Mouse (Mus musculus) fibroblast of lung, adult 2 months (primary cell): ENCODE measurements around the gene Abcc4.
"Not testable (repeated sequence)": the region's sequence is repeated elsewhere in the genome, so short reads cannot be mapped to it uniquely, and the experiment has no call there.

ENCODE experiments used
- DNase-seq: peaks from one replicate; pipeline ENCODE4 v3.0.0-alpha.2; 2011; ENCODE audit warnings: low read depth

Abcc4 gene

DNA sequence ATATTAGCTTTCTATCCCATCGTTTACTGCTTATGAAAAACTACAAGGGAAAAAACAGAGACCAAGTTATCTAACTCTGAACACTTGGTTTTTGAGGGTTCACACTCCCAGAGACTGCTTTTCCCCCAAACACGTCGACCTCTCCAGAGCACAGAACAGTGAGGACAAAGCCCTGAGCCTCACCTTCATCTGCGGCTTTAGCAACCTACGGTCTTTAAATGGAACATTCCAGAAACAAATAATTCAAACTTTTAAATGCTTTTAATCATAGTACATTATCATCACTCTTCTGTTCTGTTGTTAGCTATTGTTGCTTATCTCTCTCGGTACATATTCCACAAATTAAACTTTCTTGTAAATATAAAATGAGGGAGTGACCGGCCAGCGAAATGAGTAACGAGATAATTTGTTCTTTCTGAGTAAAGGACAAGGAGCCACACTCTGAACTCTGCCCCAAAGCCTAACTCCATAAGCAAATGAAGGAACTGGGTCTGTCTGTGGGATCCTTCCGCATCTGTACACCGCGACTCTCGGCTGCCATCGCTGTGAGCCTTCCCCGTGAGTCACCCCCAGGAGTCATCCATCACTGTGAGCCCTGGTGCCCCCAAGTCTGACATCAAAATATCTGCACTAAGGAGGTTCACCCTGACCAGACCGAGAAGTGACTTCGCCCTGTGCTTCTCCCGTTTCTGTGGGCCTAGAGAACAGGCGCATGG lies 126.8 kb downstream of the Abcc4 start:
- DNase-seq = no peak

DNA sequence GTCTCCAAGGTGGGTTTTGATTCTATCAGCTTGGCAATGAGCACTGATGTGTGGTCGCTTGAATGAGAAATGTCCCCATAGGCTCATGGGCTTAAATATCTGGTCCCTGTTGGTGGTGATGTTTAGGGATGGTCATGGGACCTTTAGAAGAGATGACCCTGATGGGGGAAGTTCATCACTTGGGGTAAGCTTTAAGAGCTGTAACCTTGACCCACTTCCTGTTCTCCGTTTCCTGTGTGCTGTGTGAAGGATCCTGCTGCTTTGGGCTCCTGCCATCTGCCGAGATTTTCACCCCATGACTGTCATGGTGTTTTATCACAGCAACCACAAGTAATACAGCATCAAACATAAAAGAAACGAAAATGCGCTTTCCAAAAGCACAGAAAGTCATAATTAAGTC lies 128.1 kb downstream of the Abcc4 start:
- no peak for DNase-seq

DNA sequence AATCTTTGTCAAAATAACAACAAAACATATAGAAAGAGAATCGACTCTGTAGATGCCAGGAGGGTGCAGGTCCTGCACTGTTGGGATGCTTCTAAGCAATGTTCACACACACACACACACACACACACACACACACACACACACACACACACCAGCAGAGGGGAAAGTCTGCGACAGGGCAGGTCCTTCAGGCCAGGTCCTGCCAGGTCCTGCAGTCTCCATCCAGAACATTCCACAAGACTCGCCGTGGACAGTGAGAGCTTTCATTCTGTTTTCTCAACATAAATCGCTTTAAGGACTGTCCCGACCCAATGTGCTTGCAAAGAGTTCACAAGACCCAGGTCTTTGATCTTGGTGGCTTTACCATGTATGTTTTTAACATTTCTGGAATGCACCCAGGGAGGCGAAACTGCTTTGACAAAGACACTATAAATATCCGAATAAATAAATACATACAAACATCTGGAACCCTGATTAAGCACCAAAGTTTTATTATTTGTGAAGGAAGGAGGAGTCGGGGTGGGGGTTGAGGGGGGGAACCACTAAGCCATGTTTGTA lies 133.3 kb downstream of the Abcc4 start:
- DNase-seq = no peak

DNA sequence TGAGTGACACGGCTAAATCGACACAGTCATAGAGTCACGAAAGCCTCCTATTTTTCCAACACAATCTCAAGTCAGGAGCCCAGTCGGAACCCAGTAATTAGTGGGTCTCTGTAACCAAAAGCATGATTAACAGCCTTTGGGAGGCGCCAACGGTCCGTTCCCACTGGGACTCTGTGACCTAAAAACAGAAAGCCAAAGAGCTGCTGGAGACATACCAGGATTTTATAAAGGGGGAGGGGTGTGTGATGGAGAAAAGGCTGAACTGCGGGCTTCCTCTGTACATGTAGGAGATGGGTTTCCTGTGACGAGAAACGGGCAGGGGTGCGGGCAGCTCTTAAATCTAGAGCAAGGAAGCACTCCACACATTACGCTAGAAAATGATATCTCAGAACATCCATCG lies 136.4 kb downstream of the Abcc4 start:
- no peak for DNase-seq

DNA sequence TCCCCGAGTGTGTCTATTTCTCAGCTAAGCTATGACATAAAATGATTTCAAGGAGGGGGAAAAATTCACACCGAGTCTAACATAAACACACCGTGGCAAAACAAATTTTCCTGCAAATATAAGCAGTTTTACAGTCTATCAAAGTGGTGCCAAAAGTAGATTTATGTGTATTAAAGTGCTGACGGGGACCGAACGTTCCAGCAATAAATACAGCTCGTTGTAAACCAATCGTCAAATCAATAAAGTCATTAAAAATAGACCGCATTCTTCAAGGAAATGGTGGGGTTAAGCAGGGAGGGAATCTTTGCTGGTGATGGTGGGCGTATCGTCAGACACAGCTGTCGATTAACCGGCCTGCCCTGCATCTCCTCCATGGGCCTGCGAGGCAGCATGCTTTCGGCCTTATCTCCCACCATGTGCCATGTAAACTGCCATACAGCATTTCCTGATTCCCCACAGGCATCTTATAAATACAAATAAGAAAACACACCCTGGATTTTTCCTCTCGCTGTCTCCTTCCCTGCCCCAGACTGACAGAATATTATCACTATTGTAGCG lies 137.8 kb downstream of the Abcc4 start:
- DNase-seq = no peak

DNA sequence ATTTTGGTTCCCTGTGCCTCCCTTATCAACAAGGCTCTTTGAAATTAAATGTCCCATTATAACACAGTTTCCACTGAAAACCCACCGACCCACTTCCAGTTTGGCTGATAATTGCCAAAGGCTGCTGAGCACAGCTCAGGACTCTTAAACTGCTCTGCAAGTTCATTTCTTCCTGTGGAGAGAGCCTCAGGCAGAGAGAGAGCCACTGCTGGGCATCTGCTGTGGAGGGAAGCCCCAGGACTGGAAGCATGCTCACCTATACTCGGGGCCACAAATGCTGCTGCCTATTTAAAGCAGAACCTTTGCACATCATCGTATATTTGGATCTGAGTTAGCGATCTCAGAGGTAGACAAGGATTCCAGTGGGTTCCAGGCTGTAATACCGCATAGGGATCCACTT lies 139.2 kb downstream of the Abcc4 start:
- DNase-seq = no peak

DNA sequence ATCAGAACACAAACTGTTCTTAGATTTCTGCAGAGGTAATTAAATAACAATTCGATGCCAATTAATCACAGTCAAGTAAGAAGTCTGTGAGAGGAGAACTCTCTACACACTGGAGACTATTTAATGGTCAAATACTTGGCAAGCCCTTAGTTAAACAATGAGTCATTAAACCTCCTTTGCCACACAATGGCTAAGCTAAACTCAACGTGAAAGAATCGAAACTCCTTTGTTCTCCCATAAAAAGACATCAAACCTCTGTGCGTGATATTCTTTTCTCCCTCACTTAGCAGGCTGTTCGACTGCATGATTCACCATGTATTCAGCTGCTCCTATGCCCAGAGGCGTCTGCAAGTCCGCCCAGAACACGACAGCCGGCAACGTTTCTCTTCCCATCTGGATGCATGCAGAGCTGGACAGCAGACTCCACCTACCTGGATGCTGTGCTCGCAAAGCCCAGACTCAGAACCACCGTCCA lies 139.8 kb downstream of the Abcc4 start:
- DNase-seq = peak; percentile 59

DNA sequence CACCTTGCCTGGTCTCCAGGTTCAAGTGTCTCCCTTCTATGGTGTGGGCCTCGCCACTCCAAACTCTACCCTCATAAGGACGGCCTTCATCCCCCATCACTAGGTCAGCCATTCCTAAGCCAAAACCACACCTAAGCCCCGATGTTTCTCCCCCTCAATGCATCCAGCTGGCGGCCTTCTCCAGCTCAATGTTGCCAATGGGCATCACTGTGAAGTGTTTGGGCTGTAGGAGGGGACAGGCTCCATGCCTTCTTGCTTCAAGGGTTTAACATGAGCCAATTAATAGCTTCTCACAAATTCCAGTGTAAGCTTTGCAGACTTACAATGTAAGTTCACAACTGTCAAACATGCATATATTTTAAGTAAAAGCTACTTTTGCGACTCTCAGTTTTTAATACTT lies 140.3 kb downstream of the Abcc4 start:
- DNase-seq = no peak

DNA sequence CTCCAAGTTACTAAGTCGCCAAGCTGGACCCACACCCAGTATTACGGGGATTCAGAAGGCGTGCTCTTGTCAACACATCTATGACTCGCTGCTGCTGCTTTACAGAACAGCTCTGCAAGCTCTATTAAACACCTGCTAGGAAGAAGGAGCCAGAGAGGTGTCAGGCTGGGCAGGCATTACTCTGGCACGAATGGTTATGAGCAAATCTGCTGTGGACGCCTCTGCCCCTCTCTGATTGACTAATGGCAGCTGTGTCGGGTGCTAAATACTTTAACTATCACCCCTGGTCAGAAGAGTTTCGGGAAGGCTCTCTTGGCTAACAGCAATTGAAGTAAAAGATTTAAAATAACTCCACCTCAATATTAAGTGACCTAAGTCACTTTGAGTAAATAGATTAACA lies 142.4 kb downstream of the Abcc4 start:
- no peak for DNase-seq

DNA sequence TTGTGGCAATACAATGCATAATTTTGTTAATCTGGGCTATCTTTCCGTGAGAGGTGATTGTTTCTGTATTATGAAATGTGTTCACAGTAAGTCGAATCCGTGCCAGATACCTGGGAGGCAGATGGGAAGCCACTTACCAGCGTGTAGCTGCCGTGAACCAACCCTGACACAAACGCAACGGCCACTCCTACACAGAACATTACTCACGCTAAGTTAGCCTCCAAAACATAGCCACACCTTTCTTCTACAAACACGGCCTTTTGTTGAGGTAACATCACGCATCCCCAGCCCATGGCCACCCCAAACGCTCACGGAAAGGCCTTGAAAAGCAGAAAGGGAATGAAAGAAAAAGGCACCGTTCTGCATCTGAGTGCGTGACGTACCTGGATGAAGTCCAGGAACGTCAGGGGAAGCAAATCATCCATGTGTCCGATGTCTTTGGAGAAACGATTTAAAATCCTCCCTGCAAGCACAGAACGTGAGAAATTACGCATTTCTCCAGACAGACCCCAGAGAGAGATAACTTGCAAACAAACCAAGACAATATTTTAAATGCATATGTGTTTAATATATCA lies 153.0 kb downstream of the Abcc4 start:
- DNase-seq = no peak

DNA sequence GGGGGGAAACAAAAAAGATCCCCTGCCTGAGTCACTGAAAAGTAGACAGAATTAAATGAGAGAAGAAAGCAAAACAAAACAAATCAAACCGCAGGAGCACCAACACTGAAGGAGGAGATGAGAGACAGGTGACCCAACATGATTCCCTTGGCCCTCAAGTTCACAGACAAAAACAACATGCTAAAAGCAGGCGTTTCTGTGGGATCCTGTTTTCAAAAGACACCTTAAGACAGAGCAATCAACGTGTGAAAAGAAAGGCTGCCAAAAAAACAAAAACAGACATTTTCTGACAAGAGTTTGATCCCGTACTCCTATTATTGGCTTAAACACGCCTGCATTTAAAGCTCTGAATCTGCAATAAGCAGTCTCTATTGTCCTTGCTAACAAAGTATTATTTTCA lies 153.6 kb downstream of the Abcc4 start:
- DNase-seq = no peak

DNA sequence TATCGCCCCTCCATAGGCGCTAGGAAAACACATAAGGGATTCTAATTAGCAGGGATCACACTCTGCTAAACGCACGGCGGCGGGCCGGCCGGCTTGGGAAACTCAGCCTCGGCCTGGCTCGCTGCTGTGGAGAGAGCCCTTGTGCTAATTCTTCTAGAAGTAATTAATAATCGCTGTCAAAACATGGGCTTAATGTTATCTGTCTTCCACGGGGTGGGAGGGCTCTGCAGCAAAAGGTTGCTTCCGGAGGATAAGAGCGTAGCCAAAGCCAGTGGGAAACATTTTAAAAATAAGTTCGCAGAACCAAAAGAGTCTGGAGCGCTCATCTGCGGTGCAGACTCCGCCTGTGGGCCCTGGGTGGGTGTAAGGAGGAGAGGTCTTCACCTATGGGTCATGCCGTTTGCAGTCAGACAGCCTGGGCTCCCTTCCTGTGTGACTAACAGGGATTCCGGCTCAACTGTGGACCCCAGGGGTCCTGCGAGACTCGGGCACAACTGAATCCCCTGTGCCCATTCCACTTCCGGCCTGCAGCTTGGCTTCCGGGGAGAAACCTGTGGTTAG lies 154.2 kb downstream of the Abcc4 start:
- DNase-seq = no peak

DNA sequence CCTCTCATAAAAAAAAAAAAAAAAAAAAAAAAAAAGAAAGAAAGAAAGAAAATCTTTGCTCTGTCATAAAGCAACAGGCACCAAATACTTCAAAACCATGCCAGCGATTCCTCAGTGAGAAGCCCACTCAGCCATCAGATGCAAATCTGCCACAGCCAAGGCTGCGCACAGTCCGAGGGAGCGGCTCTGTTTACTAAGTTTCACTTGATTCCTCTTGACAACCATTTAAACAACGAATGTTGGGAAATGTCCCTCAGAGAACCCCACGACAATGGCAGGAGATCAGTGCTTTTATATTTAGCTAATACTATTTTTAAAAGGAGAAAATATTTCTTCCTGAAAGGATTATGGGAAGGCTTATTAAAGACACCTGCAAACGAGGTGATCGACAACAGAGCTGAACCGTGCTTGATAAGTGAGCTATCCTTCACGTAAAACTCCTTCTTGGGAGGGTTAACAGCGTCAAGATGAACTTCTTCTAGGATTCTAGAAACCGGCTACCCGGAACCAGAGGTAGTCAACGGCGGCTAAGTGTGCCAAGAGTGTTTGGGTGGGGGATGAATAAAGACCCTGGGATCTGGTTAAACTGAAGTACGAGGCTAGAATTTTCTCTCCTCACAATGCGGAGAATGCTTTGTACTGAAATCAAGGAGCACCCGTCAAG lies 154.8 kb downstream of the Abcc4 start:
- no peak for DNase-seq

DNA sequence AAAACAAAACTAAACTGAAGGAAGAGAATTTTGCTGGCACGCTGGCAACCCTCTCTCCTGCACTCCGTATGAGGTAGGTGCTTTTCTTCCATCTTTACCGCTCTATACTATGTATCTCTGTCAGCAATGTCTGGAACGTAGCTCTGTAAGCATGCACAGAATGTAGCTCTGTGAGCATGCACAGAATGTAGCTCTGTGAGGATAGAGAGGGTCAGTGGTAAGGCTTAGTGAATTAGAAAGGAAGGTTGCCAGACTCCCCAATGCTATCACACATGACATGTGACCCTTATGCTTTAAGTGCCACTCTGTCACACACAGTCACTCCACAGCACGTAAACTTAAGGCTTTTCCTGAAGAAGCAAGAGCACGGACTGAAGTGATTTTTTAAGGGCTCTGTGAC lies 161.5 kb downstream of the Abcc4 start:
- DNase-seq = no peak

DNA sequence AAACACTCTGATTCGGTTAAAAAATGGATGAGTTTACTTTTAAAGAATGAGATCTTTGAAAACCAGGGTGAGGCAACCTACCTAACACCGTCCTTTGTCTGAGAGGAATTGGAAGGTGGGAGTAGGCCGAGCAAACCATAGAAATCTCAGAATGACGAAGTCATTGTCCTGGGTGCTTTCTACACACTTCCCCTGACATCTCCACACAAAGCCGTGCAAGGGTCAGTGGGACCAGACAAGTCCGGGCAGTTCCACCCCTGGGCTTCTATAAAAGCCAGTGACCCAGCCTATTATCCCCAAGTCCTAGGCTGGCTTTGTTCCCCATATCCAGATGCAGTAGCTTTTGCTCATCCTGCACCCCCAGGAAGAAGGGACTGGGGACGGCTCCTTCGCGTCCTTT lies 163.1 kb downstream of the Abcc4 start:
- no peak for DNase-seq

DNA sequence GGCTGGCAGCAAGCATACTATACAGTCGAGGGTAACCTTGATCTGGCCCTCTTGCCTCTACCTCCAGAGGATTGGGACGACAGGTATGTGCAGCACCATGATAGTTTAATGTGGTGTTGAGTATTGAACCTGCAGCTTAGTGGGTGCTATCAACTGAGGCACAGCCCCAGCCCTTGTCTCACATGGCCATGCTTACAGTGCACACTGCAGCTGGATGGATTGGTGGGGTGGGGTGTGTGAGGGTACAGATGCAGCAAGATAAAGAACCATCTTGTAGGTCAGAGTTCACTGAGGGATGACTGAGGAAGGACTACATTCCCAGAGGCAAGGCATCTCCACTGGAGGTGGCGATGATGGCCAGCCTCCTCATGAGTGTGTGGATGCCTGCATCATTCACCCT lies 174.5 kb downstream of the Abcc4 start:
- DNase-seq = no peak

DNA sequence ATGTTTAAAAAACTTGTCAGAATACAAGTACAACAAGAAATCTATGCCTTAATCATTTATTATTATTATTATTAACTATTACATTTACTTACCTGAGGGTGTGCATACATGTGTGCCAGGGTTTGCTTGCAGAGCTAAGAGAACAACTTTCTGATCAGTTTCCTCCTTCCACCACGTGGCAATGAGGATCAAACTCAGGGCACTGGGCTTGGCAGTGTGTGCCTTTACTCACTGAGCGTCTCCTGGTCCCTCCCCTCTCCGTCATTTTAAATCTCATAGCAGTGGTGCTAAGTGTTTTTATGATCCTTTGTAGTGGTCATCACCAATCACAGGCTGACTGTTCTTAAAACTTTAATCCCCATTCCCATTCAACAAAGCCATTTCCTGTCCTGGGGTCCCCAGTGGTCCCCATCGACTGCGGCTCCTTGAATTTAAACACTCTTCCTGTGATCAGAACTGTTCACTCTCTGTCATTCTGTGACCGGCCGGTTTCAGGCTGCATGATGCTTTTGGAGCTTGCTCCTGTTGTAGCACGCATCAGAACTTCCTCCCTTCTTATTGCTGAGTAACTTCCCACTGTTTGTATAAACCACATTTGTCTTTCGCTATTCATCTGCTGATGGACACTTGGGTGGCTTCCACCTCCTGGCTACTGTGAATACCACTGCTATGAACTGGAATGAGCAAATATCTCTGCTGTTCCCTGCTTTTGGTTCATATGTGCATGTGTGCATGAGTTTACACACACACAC lies 191.6 kb downstream of the Abcc4 start:
- DNase-seq = no peak

DNA sequence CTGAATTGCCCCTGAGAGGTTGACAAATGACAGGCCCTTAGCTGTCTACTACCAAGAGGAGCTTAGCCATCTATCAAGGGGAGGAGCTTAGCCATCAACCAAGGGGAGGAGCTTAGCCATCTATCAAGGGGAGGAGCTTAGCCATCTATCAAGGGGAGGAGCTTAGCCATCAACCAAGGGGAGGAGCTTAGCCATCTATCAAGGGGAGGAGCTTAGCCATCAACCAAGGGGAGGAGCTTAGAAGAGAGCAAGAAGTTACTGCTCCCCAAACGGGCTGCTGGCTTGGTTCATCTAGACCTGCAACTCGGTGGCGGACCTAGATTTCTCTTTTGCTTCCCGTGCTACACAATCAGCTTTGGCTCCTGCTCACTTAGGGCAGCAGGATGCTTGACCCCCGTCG lies 194.3 kb downstream of the Abcc4 start:
- DNase-seq = not testable (repeated sequence)

DNA sequence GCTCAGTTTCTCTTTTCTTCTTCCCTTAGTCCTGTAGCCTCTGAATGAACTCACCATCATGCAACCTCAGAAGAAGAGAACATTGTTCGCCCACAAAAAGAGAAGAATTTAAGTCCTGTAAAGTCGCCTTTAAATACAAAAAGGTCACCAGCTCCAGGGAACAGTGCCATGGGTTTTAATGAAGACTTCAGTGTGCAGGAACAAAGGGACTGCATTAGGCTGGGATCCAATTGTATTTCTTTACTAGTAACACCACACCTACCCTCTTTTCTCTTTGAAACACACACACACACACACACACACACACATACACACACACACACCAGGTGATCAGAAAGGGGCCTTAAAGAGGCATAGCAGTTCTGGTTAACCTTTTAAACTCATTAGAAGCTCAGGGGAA lies 195.2 kb downstream of the Abcc4 start:
- no peak for DNase-seq

DNA sequence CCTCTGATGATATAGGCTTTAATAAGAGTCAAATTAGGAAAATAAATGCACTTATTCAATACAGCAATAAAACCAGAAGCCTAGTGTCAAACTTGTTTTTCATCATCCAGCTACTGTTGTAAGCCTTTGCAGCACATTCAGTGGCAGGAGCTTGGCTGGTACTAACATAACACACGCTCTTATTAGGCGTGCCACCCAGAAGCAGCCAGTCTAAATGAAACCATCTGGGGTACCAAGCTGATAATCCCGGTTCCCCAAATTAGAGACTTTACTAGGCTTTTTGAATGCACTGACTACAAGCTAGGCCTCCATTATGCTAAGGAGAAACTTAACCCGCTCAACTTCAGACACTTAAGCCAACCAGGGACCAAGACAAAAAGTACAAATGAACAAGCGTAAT lies 195.8 kb downstream of the Abcc4 start:
- DNase-seq = no peak

DNA sequence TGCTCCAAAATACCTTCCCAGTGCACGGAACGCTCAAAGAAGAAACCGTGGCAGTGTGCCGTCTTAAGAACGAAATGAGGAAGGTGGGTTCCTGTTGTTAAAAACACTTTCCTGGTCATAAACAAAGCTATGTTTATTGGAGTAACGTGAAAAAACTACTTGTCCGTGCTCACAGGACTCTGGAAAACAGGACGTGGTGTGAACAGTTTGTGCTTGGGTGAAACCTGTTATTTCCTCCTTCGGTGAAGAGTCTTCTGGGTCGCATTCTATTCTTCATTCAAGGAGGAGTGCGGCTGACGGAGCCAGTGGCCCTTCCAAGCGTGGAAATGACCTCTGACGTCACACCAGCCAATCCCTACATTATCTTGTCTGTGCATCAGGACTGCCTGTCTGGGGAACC lies 198.2 kb downstream of the Abcc4 start:
- DNase-seq = no peak

DNA sequence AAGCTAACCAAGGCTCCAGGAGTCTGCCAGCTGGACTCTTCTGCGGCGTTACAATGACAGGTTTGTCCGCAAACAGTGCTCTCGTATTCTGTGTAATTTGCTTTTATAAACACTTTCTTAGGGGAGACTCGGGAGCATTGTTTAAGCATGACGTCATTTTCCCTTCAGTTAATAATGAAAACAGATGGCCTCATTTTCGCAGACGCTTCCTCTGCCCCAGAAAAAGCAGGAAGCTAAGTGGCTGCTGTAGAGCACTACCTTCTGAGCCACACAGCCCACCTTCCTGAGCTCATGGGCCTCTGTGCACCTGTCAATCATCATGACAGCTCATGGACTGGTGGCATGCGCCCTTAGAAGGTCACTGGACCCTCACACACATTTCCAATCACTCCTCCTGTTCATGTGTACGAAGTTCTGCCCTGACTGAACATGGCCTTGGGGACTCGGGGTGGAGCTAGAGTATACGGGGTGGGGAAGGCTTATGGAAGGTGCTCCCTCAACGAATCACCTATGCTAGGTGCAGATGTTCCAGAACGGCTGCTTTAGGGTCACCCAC lies 199.3 kb downstream of the Abcc4 start:
- peak; percentile 11 for DNase-seq
